Mouse (Mus musculus) liver, adult 10 weeks (tissue): Measurements from ENCODE around the gene C130074G19Rik. TPM values are rescaled to one million over a fixed set of nuclear protein-coding genes. Genes with fewer than 3 reads are reported as not detected.

Source experiments
- polyA plus RNA-seq: library from polyadenylated mRNA; stranded (reverse); fragments of 350-450 nt; fragmentation: Illumina TruSeq; extraction: RNeasy Lipid Tissue Mini Kit (QIAGEN cat#74804); gene quantifications from one replicate; pipeline ENCODE4 v1.2.3, GENCODE M21; 2014; ENCODE audit warnings: low read depth, low replicate concordance

The C130074G19Rik gene
- 79.3 TPM for polyA plus RNA-seq

GRCm38 (mm10) chr1:184882281-184883268 is at the start of gene C130074G19Rik:
TSS of gene C130074G19Rik (minus strand) at chr1:184883218.

GRCm38 (mm10) chr1:184846092-184846750 is 36.8 kb downstream of the C130074G19Rik start, which contains the start of gene Marc2:
TSS of gene Marc2 (minus strand) at chr1:184846451.

Other genes with a start within 250 kb of the C130074G19Rik start
- gene Hlx, start 150.6 kb downstream of the C130074G19Rik start, polyA plus RNA-seq, result not detected
- 379 TPM for gene Marc1, start 71.9 kb downstream of the C130074G19Rik start, polyA plus RNA-seq
- 441 TPM for gene Marc2, start 36.8 kb downstream of the C130074G19Rik start, polyA plus RNA-seq
- gene Mark1, start 116.4 kb upstream of the C130074G19Rik start, polyA plus RNA-seq, result 1.7 TPM